Mouse (Mus musculus) heart, adult 18-20 months (tissue): ENCODE results near the gene Duoxa1. TPM values are rescaled to one million over a fixed set of nuclear protein-coding genes. Genes with fewer than 3 reads are reported as not detected.
"Not testable (repeated sequence)": the region's sequence is repeated elsewhere in the genome, so short reads cannot be mapped to it uniquely, and the experiment has no call there.

Source experiments
- DNase-seq, 2 experiments: peaks; one replicate each; pipeline ENCODE4 v3.0.0; 2021 to 2022; ENCODE audit warnings: mixed read lengths in 1 of 2
- total RNA-seq, 2 experiments: library from RNA; stranded (reverse); gene quantifications; 2 replicates each; pipeline ENCODE4 v1.2.3; 2021

Duoxa1 gene
- total RNA-seq, 2 experiments from 2014 or later, result 0.25 TPM; not detected in 1

- not testable (repeated sequence) for DNase-seq
Observed at GRCm38 (mm10) chr2:122330317-122330716, 16.8 kb upstream of the Duoxa1 start.

- DNase-seq, result no peak
Observed at GRCm38 (mm10) chr2:122327986-122328385, 14.5 kb upstream of the Duoxa1 start.

- no peak for DNase-seq
Observed at GRCm38 (mm10) chr2:122325361-122325760, 11.8 kb upstream of the Duoxa1 start.

- no peak for DNase-seq
Observed at GRCm38 (mm10) chr2:122324586-122324985, 11.1 kb upstream of the Duoxa1 start.

- DNase-seq, result no peak
Observed at GRCm38 (mm10) chr2:122323960-122324359, 10.4 kb upstream of the Duoxa1 start.

- DNase-seq, result no peak
Observed at GRCm38 (mm10) chr2:122317384-122317783, 3.9 kb upstream of the Duoxa1 start.

GRCm38 (mm10) chr2:122315372-122315771 lies 1.8 kb upstream of the Duoxa1 start, which contains the start of gene Duox1:
Duox1 (plus strand) TSS chr2:122315672.
- no peak for DNase-seq

GRCm38 (mm10) chr2:122312722-122313417 lies 660 bp downstream of the Duoxa1 start:
- DNase-seq, result peak; percentile 27 to 84

- DNase-seq, result no peak
Observed at GRCm38 (mm10) chr2:122311561-122311960, 2.0 kb downstream of the Duoxa1 start.

- DNase-seq, result no peak
Observed at GRCm38 (mm10) chr2:122309647-122310046, 3.9 kb downstream of the Duoxa1 start.

GRCm38 (mm10) chr2:122306184-122306583 lies 7.3 kb downstream of the Duoxa1 start:
- no peak for DNase-seq

GRCm38 (mm10) chr2:122305097-122305892 lies 8.2 kb downstream of the Duoxa1 start:
- no peak for DNase-seq

- no peak for DNase-seq
Observed at GRCm38 (mm10) chr2:122304544-122304943, 9.0 kb downstream of the Duoxa1 start.

- peak; percentile 53 to 73 for DNase-seq
Observed at GRCm38 (mm10) chr2:122302574-122303241, 10.8 kb downstream of the Duoxa1 start.

- no peak for DNase-seq
Observed at GRCm38 (mm10) chr2:122301921-122302573, 11.5 kb downstream of the Duoxa1 start.

GRCm38 (mm10) chr2:122301081-122301920 lies 12.2 kb downstream of the Duoxa1 start:
- peak in 1 of 2 experiments; percentile 35 for DNase-seq

- no peak for DNase-seq
Observed at GRCm38 (mm10) chr2:122300656-122301020, 12.9 kb downstream of the Duoxa1 start.

- DNase-seq, result no peak
Observed at GRCm38 (mm10) chr2:122299911-122300655, 13.4 kb downstream of the Duoxa1 start.

- DNase-seq, result peak in 1 of 2 experiments; percentile 32
Observed at GRCm38 (mm10) chr2:122298596-122299490, 14.7 kb downstream of the Duoxa1 start, which contains the start of gene Duoxa2. Duoxa2 (plus strand) TSS chr2:122298900.
